Mouse (Mus musculus) stomach, postnatal 0 days (tissue): ENCODE data around the gene Cd2ap. TPM values are rescaled to one million over a fixed set of nuclear protein-coding genes. Genes with fewer than 3 reads are reported as not detected.
A peak's percentile ranks its signal among the peaks of the same experiment; 100 is the strongest.

Experiments used
- ATAC-seq: fragments of 200-750 bp; cut with Nextera tagmentation; 2 replicates; pipeline ENCODE4 v1.8.0; 2017; ENCODE audit not compliant: low FRiP score, low TSS enrichment
- DNase-seq: peaks from one replicate; pipeline ENCODE4 v3.0.0-alpha.2; 2016; ENCODE audit warnings: low spot score
- H3K27ac ChIP-seq: fragments of 300-500 bp; sonication (generic); replicated peaks from 2 replicates; pipeline ENCODE4 v1.5.1; 2014; ENCODE audit warnings: mild to moderate bottlenecking, control low read depth
- H3K27me3 ChIP-seq: fragments of 300-500 bp; sonication (generic); 2 replicates; pipeline ENCODE4 v1.6.1; 2014; ENCODE audit warnings: low read length; ENCODE audit not compliant: control insufficient read depth, insufficient read depth
- H3K36me3 ChIP-seq: fragments of 300-500 bp; sonication (generic); 2 replicates; pipeline ENCODE4 v1.6.1; 2014; ENCODE audit warnings: low read length, mixed read lengths; ENCODE audit not compliant: control insufficient read depth, insufficient read depth
- H3K4me1 ChIP-seq: fragments of 300-500 bp; sonication (generic); replicated peaks from 2 replicates; pipeline ENCODE4 v1.6.1; 2014; ENCODE audit warnings: antibody characterized with exemption; ENCODE audit not compliant: control insufficient read depth, insufficient read depth
- H3K4me2 ChIP-seq: fragments of 300-500 bp; sonication (generic); replicated peaks from 2 replicates; pipeline ENCODE4 v1.6.1; 2014; ENCODE audit warnings: low read depth, mild to moderate bottlenecking, control low read depth, moderate library complexity
- H3K4me3 ChIP-seq: fragments of 300-500 bp; sonication (generic); 2 replicates; pipeline ENCODE4 v1.5.1; 2014; ENCODE audit warnings: low read depth, low read length, control low read depth
- H3K9ac ChIP-seq: fragments of 300-500 bp; sonication (generic); 2 replicates; pipeline ENCODE4 v1.6.1; 2014; ENCODE audit warnings: mild to moderate bottlenecking, low read length, control low read depth, mixed read lengths
- H3K9me3 ChIP-seq: fragments of 300-500 bp; sonication (generic); 2 replicates; pipeline ENCODE4 v1.6.1; 2016; ENCODE audit warnings: low read length; ENCODE audit not compliant: control insufficient read depth
- CTCF ChIP-seq: IDR thresholded peaks from 2 replicates; pipeline ENCODE4 v1.5.1; 2016; ENCODE audit warnings: antibody characterized with exemption, low read depth, mild to moderate bottlenecking, moderate library complexity
- EP300 ChIP-seq: optimal IDR thresholded peaks from 2 replicates; pipeline ENCODE3; 2016; ENCODE audit warnings: antibody characterized with exemption
- WGBS: fragments of 180-500 bp; shearing (Covaris S2); extraction: QIAGEN DNeasy Blood & Tissue Kit; methylation state at CpG from one replicate; pipeline ENCODE4 v1.1.7; 2014; 5-methylcytosine and 5-hydroxymethylcytosine counted together
- polyA plus RNA-seq: library from polyadenylated mRNA; unstranded; fragments of >200 nt; fragmentation: Nextera tagmentation; extraction: Ambion mirVana; gene quantifications from 2 replicates; pipeline ENCODE4 v1.2.1, GENCODE M21; 2015

The Cd2ap gene
- polyA plus RNA-seq, 1 experiment from 2014 or later, result 29.4 TPM

DNA sequence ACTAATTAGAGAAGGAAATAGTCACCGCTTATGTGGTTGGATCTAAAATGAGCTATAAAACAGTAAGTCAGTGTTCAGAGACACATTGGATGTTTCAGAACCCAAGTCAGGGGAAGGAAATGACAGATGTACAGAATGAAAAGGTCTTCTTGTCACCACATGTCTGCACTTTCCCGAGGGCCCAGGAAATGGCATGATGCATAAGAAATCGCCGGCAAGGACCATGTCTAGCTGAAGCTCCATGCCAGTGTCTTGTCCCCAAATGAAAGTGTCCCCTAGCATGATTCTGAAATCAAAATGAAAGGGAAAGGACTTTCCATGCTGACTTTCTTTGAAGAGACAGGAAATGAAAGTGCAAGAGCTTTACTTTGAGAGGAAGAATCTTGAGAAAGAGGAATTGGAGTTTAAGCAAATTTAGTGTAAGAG lies 10.8 kb upstream of the Cd2ap start:
- no peak overlapping the region for H3K4me2 ChIP-seq
- WGBS, result 73% methylated on average over 4 of the region's 4 CpGs
- ATAC-seq, result no peak

DNA sequence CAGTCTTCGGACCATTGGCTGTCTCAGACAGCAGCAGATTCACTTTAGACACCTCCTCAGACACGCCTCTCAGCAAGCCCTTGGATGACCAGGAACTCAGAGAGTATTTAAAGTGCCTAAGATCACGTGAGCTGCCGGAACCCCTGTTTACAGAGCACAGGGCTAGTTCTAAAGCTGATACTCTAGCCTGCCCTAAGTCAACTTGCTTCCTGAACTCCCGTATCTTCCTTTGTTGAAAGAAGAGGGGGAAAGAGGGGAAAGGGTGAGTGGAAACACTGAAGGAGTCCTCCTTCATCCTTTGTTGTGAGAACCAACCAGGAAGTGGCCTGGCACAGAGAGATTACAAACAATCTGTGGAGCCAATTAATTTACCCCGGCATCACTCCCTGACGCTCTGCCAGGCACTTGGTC lies 8.6 kb upstream of the Cd2ap start:
- H3K36me3 ChIP-seq, result no peaks in the 10 kb centered on the region
- DNase-seq (peak; percentile 70), ATAC-seq (peak; percentile 78)
- TF ChIP-seq CTCF, result no peak
- TF ChIP-seq EP300, result no peak
- H3K4me1 ChIP-seq, result no peaks in the 10 kb centered on the region
- no peaks in the 10 kb centered on the region for H3K9me3 ChIP-seq
- H3K4me3 ChIP-seq, result no peak overlapping the region
- H3K27me3 ChIP-seq, result no peaks in the 10 kb centered on the region
- H3K9ac ChIP-seq, result no peak overlapping the region
- no peak overlapping the region for H3K4me2 ChIP-seq
- peak overlapping the region; percentile 76 for H3K27ac ChIP-seq
- WGBS, result 38% methylated on average over 7 of the region's 7 CpGs

More for the DNA sequence above, 10.8 kb upstream of the Cd2ap start:
- no peak for TF ChIP-seq CTCF
- TF ChIP-seq EP300, result no peak
- no peak overlapping the region for H3K4me3 ChIP-seq
- H3K36me3 ChIP-seq, result no peaks in the 10 kb centered on the region
- DNase-seq, result no peak
- H3K9me3 ChIP-seq, result no peaks in the 10 kb centered on the region
- H3K9ac ChIP-seq, result no peak overlapping the region
- H3K27me3 ChIP-seq, result no peaks in the 10 kb centered on the region
- H3K27ac ChIP-seq, result no peak overlapping the region
- no peaks in the 10 kb centered on the region for H3K4me1 ChIP-seq

DNA sequence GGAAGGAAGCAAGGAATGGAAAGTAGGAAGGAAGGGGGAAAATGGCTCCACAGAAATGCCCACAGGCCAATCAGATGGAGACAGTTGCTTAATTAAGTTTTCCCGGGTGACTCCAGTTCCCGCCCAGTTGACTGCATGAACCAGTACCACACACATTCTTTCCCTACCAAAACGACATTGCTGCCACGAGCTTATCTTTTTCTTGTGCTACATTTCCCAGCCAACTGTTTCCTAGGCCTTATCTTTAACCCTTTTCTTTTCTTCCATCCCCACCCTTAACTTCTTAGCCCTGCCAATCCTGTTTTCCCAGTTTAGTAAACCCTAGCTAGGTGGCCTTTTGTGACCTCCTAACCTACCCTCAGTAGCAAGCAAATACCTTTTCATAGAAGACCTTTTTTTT lies 7.9 kb upstream of the Cd2ap start:
- ATAC-seq, result peak; percentile 73
- no peak overlapping the region for H3K4me2 ChIP-seq

DNA sequence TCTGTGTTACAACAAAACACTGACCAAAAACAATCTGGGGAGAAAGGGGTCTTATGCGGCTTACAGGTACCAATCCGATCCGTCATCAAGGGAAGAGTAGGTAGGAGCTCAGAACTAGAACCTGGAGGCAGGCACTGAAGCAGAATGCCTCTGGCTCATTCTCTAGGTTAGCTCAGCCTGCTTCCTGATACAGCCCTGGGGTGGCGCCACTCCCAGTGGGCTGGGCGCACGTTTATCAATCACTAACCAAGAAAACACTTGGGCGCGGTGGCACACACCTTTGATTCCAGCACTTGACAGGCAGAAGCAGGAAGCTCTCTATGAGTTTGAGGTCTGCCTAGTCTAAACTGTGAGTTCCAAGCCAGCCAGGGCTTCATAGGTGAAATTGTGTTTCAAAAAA lies 7.3 kb upstream of the Cd2ap start:
- no peaks in the 10 kb centered on the region for H3K9me3 ChIP-seq
- 73% methylated on average over 8 of the region's 8 CpGs for WGBS
- no peak overlapping the region for H3K9ac ChIP-seq
- H3K4me3 ChIP-seq, result no peak overlapping the region
- ATAC-seq (peak; percentile 85), DNase-seq (peak; percentile 87)
- H3K4me2 ChIP-seq, result no peak overlapping the region
- no peaks in the 10 kb centered on the region for H3K36me3 ChIP-seq
- no peaks in the 10 kb centered on the region for H3K27me3 ChIP-seq
- TF ChIP-seq EP300, result no peak
- TF ChIP-seq CTCF, result peak; percentile 50; the same call in 1 of the 2 replicates
- peak overlapping the region; percentile 65 for H3K27ac ChIP-seq
- no peaks in the 10 kb centered on the region for H3K4me1 ChIP-seq

More for the DNA sequence above, 7.9 kb upstream of the Cd2ap start:
- no peak overlapping the region for H3K4me3 ChIP-seq
- no peaks in the 10 kb centered on the region for H3K4me1 ChIP-seq
- 37% methylated on average over 4 of the region's 4 CpGs for WGBS
- no peaks in the 10 kb centered on the region for H3K9me3 ChIP-seq
- H3K36me3 ChIP-seq, result no peaks in the 10 kb centered on the region
- peak overlapping the region; percentile 76; the same call in 1 of the 2 replicates for H3K27ac ChIP-seq
- H3K9ac ChIP-seq, result no peak overlapping the region
- H3K27me3 ChIP-seq, result no peaks in the 10 kb centered on the region
- no peak for TF ChIP-seq CTCF
- peak; percentile 22 for TF ChIP-seq EP300
- DNase-seq, result peak; percentile 64

DNA sequence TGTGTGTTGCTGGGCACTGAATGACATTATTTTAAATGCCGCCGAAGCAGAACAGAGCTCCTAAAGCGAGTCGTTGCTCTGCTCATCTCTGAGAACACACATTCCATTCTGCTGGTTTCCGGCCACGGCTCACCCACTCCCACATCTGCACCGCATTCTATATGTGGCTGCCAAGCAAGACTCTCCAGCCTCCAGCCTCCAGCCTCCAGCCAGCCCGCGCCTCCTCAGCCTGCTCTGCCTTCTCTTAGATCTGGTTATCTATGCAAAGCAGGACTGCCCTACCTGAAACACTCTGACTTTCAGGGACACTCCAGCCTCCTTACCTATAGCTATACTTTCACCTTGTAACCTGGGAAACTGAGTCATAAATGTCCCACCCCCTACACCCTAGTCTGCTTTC lies 6.8 kb upstream of the Cd2ap start:
- no peaks in the 10 kb centered on the region for H3K27me3 ChIP-seq
- DNase-seq (peak; percentile 60), ATAC-seq (peak; percentile 63)
- no peaks in the 10 kb centered on the region for H3K4me1 ChIP-seq
- no peaks in the 10 kb centered on the region for H3K36me3 ChIP-seq
- 36% methylated on average over 9 of the region's 9 CpGs for WGBS
- no peaks in the 10 kb centered on the region for H3K9me3 ChIP-seq
- no peak overlapping the region for H3K4me3 ChIP-seq
- TF ChIP-seq CTCF (no peak), EP300 (no peak)
- H3K4me2 ChIP-seq, result no peak overlapping the region
- H3K27ac ChIP-seq, result peak overlapping the region; percentile 65
- no peak overlapping the region for H3K9ac ChIP-seq

DNA sequence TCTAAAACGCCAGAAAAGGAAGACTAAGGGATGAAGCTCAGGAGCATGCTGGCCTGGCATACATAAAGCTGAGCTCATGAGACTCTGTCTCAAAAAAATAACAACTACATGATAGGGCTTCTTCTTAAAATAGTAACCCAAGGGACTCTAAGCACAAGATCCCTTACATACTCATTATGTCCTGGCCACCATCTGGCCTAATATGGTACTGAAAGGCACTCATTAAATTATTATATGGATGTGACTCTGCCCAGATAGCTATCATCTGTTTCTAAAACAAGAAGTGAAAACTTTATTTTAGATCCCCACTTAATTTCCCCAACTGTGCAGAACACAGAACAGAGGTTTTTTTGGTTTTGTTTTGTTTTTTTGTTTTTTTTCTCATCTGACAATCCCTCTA lies 6.4 kb upstream of the Cd2ap start:
- ATAC-seq, result no peak
- no peak for DNase-seq
- WGBS, result 94% methylated on average over 1 of the region's 1 CpGs
- TF ChIP-seq CTCF (peak; percentile 48), EP300 (no peak)
- Histone ChIP-seq H3K27ac (peak overlapping the region; percentile 65; the same call in 1 of the 2 replicates), H3K27me3 (no peaks in the 10 kb centered on the region), H3K9me3 (no peaks in the 10 kb centered on the region), H3K4me2 (no peak overlapping the region), H3K9ac (no peak overlapping the region), H3K4me1 (no peaks in the 10 kb centered on the region), H3K4me3 (no peak overlapping the region), H3K36me3 (no peaks in the 10 kb centered on the region)
